Mouse (Mus musculus) C2C12 (cell line): ENCODE data around the gene Agpat2.

Experiments
- CTCF ChIP-seq: IDR thresholded peaks from one replicate; pipeline ENCODE4 v1.5.1; 2011; ENCODE audit not compliant: control insufficient read depth, insufficient read depth, insufficient read length
- MAX ChIP-seq: IDR thresholded peaks from one replicate; pipeline ENCODE4 v1.6.1; 2011; ENCODE audit warnings: mild to moderate bottlenecking, control low read depth

DNA sequence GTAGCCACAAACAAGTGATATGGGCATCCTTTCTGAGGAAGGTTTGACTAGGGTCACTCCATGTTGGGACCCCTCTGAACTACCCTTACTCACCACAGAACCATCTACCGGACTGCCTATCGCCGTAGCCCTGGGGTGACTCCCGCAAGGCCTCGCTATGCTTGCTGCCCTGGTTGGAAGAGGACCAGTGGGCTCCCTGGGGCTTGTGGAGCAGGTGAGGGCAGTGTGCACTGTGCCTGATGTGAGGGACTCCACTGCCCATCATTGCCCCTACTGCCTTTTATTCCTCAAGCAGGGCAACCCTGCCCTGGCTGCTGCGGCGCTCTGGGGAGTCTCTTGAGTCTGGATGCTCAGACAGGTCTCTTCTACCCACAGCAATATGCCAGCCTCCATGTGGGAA, 13.9 kb downstream of the Agpat2 start:
- TF ChIP-seq MAX = no peak
- no peak for TF ChIP-seq CTCF
